Mouse (Mus musculus): ENCODE data around the gene Foxj1. TPM values are rescaled to one million over a fixed set of nuclear protein-coding genes. Genes with fewer than 3 reads are reported as not detected.
A peak's percentile ranks its signal among the peaks of the same experiment; 100 is the strongest.
"Not testable (repeated sequence)": the region's sequence is repeated elsewhere in the genome, so short reads cannot be mapped to it uniquely, and the experiment has no call there.

The Foxj1 gene
- polyA plus RNA-seq, 1 experiment from 2014 or later: 10.0 TPM

DNA sequence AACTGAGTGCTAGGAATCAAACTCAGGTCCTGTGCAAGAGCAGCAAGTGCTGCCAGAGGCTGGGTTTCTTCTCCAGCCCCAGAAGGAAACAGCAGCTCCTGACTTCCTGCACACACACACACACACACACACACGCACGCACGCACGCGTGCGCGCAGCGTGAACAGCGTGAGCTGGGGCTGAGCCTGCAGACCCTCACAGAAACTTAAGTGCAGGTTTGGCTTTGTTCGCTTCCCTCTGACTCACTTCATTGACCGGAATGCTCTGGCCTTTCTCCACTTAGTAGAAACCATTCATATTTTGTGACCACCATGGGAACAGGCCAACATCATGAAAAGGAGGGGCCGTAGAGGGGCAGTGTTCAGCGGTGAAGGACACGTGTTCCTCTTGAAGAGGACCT is 33.9 kb upstream of the Foxj1 start:
- H3K4me1 ChIP-seq (replicated peaks; ENCODE audit: control insufficient read depth, insufficient read depth, low read length): no peaks in the 10 kb centered on the region
- no peak overlapping the region for H3K27ac ChIP-seq (ENCODE audit: low read depth, low read length)
- H3K36me3 ChIP-seq (ENCODE audit: control insufficient read depth, insufficient read depth, low read length): no peaks in the 10 kb centered on the region
- ATAC-seq (ENCODE audit: low FRiP score): no peak
- no peaks in the 10 kb centered on the region for H3K27me3 ChIP-seq (ENCODE audit: control insufficient read depth, insufficient read depth, low read length)
- no peak overlapping the region for H3K9ac ChIP-seq (ENCODE audit: low read depth, low read length)
- no peaks in the 10 kb centered on the region for H3K9me3 ChIP-seq (ENCODE audit: control insufficient read depth, low read length)
- WGBS: 93% methylated on average over 14 of the region's 14 CpGs
- DNase-seq (ENCODE audit: low spot score): no peak
- H3K4me2 ChIP-seq (replicated peaks; ENCODE audit: low read depth, low read length): no peak overlapping the region
- no peak overlapping the region for H3K4me3 ChIP-seq (ENCODE audit: low read depth, low read length)

DNA sequence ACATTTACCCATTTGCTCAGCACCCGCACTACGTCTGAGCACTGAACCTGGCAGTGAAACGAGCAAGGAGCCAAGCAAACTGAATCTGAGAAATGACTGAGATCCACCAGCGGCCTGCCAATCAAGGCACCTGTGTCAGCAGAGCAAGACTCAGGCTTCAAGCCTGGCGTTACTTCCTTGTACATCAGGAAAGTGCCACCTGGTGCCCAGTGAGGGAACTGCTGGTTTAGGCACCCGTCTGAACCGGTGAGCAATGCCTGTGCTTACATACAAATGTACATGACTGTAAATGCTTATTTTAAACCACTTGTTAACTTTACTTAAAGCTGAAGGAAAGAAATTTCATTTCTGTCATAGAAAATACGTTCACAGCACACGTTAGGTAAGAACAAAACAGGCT is 32.9 kb upstream of the Foxj1 start:
- WGBS: 17% methylated on average over 9 of the region's 9 CpGs
- no peaks in the 10 kb centered on the region for H3K27me3 ChIP-seq (ENCODE audit: control insufficient read depth, insufficient read depth, low read length)
- no peak overlapping the region for H3K4me3 ChIP-seq (ENCODE audit: low read depth, low read length)

DNA sequence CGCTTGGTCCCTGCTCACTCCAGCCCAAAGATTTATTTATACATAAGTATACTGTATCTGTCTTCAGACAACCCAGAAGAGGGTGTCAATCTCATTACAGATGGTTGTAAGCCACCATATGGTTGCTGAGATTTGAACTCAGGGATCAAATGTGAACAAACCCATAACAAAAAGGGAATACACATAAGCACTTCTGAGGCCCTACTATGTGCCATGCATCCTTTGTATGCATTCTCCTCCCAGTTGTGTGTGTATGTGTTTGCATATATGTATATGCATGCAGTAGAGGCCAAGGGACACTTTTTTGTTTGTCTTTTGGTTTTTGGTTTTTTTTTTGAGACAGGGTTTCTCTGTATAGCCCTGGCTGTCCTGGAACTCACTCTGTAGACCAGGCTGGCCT is 31.4 kb upstream of the Foxj1 start:
- no peaks in the 10 kb centered on the region for H3K36me3 ChIP-seq (ENCODE audit: control insufficient read depth, insufficient read depth, low read length)
- H3K9ac ChIP-seq (ENCODE audit: low read depth, low read length): no peak overlapping the region
- H3K4me2 ChIP-seq (replicated peaks; ENCODE audit: low read depth, low read length): no peak overlapping the region
- no peaks in the 10 kb centered on the region for H3K9me3 ChIP-seq (ENCODE audit: control insufficient read depth, low read length)
- ATAC-seq (ENCODE audit: low FRiP score): no peak
- H3K4me3 ChIP-seq (ENCODE audit: low read depth, low read length): no peak overlapping the region
- H3K27me3 ChIP-seq (ENCODE audit: control insufficient read depth, insufficient read depth, low read length): no peaks in the 10 kb centered on the region
- no peak for DNase-seq (ENCODE audit: low spot score)
- H3K27ac ChIP-seq (ENCODE audit: low read depth, low read length): no peak overlapping the region
- 100% methylated on average over 1 of the region's 1 CpGs for WGBS
- H3K4me1 ChIP-seq (replicated peaks; ENCODE audit: control insufficient read depth, insufficient read depth, low read length): no peaks in the 10 kb centered on the region

More for the DNA sequence above, 32.9 kb upstream of the Foxj1 start:
- no peak for ATAC-seq (ENCODE audit: low FRiP score)
- H3K27ac ChIP-seq (ENCODE audit: low read depth, low read length): no peak overlapping the region
- H3K9me3 ChIP-seq (ENCODE audit: control insufficient read depth, low read length): no peaks in the 10 kb centered on the region
- H3K4me1 ChIP-seq (replicated peaks; ENCODE audit: control insufficient read depth, insufficient read depth, low read length): no peaks in the 10 kb centered on the region
- H3K36me3 ChIP-seq (ENCODE audit: control insufficient read depth, insufficient read depth, low read length): no peaks in the 10 kb centered on the region
- no peak overlapping the region for H3K4me2 ChIP-seq (replicated peaks; ENCODE audit: low read depth, low read length)
- peak; percentile 89 for DNase-seq (ENCODE audit: low spot score)
- H3K9ac ChIP-seq (ENCODE audit: low read depth, low read length): no peak overlapping the region

DNA sequence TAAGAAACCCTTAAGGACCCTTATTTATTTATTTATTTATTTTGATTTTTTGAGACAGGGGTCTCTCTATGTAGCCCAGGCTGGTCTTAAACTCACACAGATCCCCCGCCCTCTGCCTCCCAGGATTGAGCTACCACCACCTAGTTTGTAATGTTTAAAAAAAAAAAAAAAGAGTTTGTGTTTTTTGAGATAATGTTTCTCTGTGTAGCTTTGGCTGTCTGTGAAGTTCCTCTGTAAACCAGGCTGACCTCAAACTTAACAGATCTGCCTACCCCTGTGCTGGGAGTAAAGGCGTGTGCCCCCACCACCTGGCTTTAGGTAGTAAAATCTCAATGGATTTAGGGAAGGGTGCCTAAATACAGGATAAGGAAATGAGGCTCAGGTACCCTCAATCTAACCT is 30.9 kb upstream of the Foxj1 start:
- no peak overlapping the region for H3K9ac ChIP-seq (ENCODE audit: low read depth, low read length)
- no peak overlapping the region for H3K27ac ChIP-seq (ENCODE audit: low read depth, low read length)
- WGBS: 90% methylated on average over 2 of the region's 2 CpGs
- no peaks in the 10 kb centered on the region for H3K36me3 ChIP-seq (ENCODE audit: control insufficient read depth, insufficient read depth, low read length)
- DNase-seq (ENCODE audit: low spot score): no peak
- no peaks in the 10 kb centered on the region for H3K9me3 ChIP-seq (ENCODE audit: control insufficient read depth, low read length)
- H3K4me2 ChIP-seq (replicated peaks; ENCODE audit: low read depth, low read length): no peak overlapping the region
- no peak overlapping the region for H3K4me3 ChIP-seq (ENCODE audit: low read depth, low read length)
- no peak for ATAC-seq (ENCODE audit: low FRiP score)
- H3K4me1 ChIP-seq (replicated peaks; ENCODE audit: control insufficient read depth, insufficient read depth, low read length): no peaks in the 10 kb centered on the region
- no peaks in the 10 kb centered on the region for H3K27me3 ChIP-seq (ENCODE audit: control insufficient read depth, insufficient read depth, low read length)

DNA sequence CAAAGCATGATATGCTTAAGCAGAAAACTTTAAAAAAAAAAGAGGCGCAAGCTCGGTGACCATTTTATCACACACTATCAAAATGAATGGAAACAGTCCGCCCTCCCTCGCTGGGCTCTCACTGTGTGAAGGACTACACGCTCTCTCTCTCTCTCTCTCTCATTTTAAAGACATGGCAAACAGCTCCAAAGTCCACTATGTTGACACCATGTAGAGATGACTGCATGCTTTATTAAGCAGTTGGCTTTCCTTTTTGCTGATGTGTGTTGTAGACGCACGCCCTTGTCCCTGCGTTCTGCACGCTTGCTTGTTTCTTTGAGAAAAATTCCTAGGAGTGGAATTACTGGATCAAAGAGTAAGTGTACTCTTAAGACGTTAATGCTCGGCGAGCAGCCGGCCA is 30.2 kb upstream of the Foxj1 start:
- Histone ChIP-seq H3K4me3 (ENCODE audit: low read depth, low read length) (no peak overlapping the region), H3K9ac (ENCODE audit: low read depth, low read length) (no peak overlapping the region), H3K4me1 (replicated peaks; ENCODE audit: control insufficient read depth, insufficient read depth, low read length) (no peaks in the 10 kb centered on the region), H3K4me2 (replicated peaks; ENCODE audit: low read depth, low read length) (no peak overlapping the region), H3K27me3 (ENCODE audit: control insufficient read depth, insufficient read depth, low read length) (no peaks in the 10 kb centered on the region), H3K27ac (ENCODE audit: low read depth, low read length) (no peak overlapping the region), H3K36me3 (ENCODE audit: control insufficient read depth, insufficient read depth, low read length) (no peaks in the 10 kb centered on the region), H3K9me3 (ENCODE audit: control insufficient read depth, low read length) (no peaks in the 10 kb centered on the region)
- DNase-seq (ENCODE audit: low spot score): no peak
- WGBS: 78% methylated on average over 13 of the region's 13 CpGs
- no peak for ATAC-seq (ENCODE audit: low FRiP score)

DNA sequence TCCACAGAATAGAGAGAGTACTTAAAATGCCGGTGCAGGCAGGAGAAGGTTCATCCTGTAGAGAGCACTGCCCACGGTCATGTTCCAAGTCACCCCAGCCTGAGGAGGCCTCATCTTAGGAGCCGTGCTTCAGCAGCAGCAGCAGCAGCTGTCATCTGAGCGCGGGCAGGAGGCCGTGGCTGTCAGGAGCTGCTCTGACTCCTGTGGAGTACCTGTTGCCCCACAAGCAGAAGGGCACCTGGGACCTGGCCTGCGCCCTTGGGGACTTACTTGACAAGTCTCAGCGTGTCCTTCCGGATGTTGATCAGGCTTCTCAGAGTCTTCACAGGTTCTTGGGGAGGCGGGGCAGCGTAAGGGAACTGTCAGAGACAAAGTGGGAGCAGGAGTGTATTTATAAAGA is 26.8 kb upstream of the Foxj1 start:
- no peaks in the 10 kb centered on the region for H3K9me3 ChIP-seq (ENCODE audit: control insufficient read depth, low read length)
- H3K9ac ChIP-seq (ENCODE audit: low read depth, low read length): no peak overlapping the region
- no peaks in the 10 kb centered on the region for H3K4me1 ChIP-seq (replicated peaks; ENCODE audit: control insufficient read depth, insufficient read depth, low read length)
- no peaks in the 10 kb centered on the region for H3K36me3 ChIP-seq (ENCODE audit: control insufficient read depth, insufficient read depth, low read length)
- DNase-seq (ENCODE audit: low spot score) (no peak), ATAC-seq (ENCODE audit: low FRiP score) (no peak)
- WGBS: 65% methylated on average over 11 of the region's 11 CpGs
- H3K4me2 ChIP-seq (replicated peaks; ENCODE audit: low read depth, low read length): no peak overlapping the region
- H3K27me3 ChIP-seq (ENCODE audit: control insufficient read depth, insufficient read depth, low read length): no peaks in the 10 kb centered on the region
- H3K4me3 ChIP-seq (ENCODE audit: low read depth, low read length): no peak overlapping the region
- H3K27ac ChIP-seq (ENCODE audit: low read depth, low read length): no peak overlapping the region

DNA sequence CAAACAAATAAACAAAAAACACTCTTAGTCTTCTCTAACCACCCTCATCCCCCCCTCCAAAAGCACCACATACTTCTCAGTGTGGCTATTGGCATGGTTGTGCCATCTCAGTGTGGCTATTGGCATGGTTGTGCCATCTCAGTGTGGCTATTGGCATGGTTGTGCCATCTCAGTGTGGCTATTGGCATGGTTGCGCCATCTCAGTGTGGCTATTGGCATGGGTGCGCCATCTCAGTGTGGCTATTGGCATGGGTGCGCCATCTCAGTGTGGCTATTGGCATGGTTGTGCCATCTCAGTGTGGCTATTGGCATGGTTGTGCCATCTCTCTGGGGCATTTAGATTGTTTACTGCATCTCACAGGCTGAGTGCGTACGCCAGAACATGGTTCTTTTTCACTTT is 25.7 kb upstream of the Foxj1 start:
- WGBS: 94% methylated on average over 5 of the region's 5 CpGs
- ATAC-seq (ENCODE audit: low FRiP score); H3K9ac ChIP-seq (ENCODE audit: low read depth, low read length); H3K9me3 ChIP-seq (ENCODE audit: control insufficient read depth, low read length); H3K4me2 ChIP-seq (replicated peaks; ENCODE audit: low read depth, low read length); H3K27ac ChIP-seq (ENCODE audit: low read depth, low read length); H3K27me3 ChIP-seq (ENCODE audit: control insufficient read depth, insufficient read depth, low read length); H3K36me3 ChIP-seq (ENCODE audit: control insufficient read depth, insufficient read depth, low read length); DNase-seq (ENCODE audit: low spot score); H3K4me1 ChIP-seq (replicated peaks; ENCODE audit: control insufficient read depth, insufficient read depth, low read length); H3K4me3 ChIP-seq (ENCODE audit: low read depth, low read length): not testable (repeated sequence)

DNA sequence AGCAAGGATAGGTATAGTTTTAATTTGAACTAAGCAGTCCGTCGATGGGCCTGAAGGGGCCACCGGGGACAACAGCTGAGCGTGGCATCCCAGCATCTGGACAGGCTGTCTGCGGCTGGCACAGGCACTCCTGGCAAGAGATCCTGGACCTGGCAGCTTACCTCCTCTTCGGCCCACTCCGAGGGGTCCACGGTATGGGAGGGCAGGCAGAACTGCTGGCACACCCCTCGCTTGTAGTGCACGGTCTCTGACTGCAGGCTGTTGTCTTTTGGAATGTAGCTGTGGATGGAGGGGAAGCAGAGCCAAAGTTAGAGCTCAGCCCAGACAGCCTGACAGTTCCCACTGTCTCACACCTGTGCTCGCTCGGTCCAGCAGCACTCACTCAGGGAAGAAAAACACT is 24.5 kb upstream of the Foxj1 start:
- no peak overlapping the region for H3K9ac ChIP-seq (ENCODE audit: low read depth, low read length)

DNA sequence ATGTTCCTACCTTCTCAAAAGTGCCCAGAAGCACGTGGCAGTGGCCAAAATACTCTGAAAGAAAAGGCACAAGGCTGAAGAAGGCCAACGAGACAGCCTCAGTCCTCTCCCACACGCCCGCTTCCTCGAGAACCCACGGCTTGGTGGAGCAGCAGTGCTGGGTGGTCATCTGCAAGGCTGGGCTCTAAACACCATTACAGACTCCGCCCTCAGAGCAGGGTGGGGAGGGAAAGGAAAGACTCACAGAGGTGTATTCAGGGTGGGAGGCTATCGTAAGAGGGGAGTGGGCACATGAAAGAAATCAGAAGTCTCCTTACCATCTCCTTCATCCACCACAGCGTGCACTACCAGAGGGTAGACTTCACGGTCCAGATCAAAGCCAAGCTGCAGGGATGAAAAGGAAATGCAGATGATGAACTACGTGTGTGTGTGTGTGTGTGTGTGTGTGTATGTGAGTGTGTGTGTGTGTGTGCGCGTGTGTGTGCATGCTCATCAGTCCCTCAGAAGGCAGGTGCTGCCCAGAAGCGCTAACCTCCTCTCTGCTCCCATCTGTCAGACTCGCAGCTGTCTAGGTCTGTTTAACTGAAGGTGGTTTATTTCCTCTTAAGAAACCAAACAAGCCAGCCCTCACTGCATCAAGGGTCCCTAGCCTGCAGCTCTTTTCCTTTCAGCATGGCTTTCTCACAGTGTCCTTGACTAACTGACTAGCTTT is 23.9 kb upstream of the Foxj1 start:
- DNase-seq (ENCODE audit: low spot score) (no peak), ATAC-seq (ENCODE audit: low FRiP score) (no peak)
- H3K4me1 ChIP-seq (replicated peaks; ENCODE audit: control insufficient read depth, insufficient read depth, low read length): no peaks in the 10 kb centered on the region
- H3K27me3 ChIP-seq (ENCODE audit: control insufficient read depth, insufficient read depth, low read length): no peaks in the 10 kb centered on the region
- no peak overlapping the region for H3K4me3 ChIP-seq (ENCODE audit: low read depth, low read length)
- H3K27ac ChIP-seq (ENCODE audit: low read depth, low read length): no peak overlapping the region
- no peak overlapping the region for H3K4me2 ChIP-seq (replicated peaks; ENCODE audit: low read depth, low read length)
- H3K9ac ChIP-seq (ENCODE audit: low read depth, low read length): no peak overlapping the region
- WGBS: 73% methylated on average over 15 of the region's 15 CpGs
- H3K9me3 ChIP-seq (ENCODE audit: control insufficient read depth, low read length): no peaks in the 10 kb centered on the region
- no peaks in the 10 kb centered on the region for H3K36me3 ChIP-seq (ENCODE audit: control insufficient read depth, insufficient read depth, low read length)

More for the DNA sequence above, 24.5 kb upstream of the Foxj1 start:
- 87% methylated on average over 12 of the region's 12 CpGs for WGBS
- Histone ChIP-seq H3K4me1 (replicated peaks; ENCODE audit: control insufficient read depth, insufficient read depth, low read length) (no peaks in the 10 kb centered on the region), H3K4me2 (replicated peaks; ENCODE audit: low read depth, low read length) (no peak overlapping the region), H3K27me3 (ENCODE audit: control insufficient read depth, insufficient read depth, low read length) (no peaks in the 10 kb centered on the region), H3K27ac (ENCODE audit: low read depth, low read length) (no peak overlapping the region), H3K9me3 (ENCODE audit: control insufficient read depth, low read length) (no peaks in the 10 kb centered on the region), H3K36me3 (ENCODE audit: control insufficient read depth, insufficient read depth, low read length) (no peaks in the 10 kb centered on the region), H3K4me3 (ENCODE audit: low read depth, low read length) (no peak overlapping the region)
- no peak for DNase-seq (ENCODE audit: low spot score)
- ATAC-seq (ENCODE audit: low FRiP score): no peak
